Mouse (Mus musculus) testis, adult 2 months (tissue): ENCODE results near the gene Rps6kc1.

Experiments used
- CTCF ChIP-seq: fragments of 200-500 bp; IDR thresholded peaks from 2 replicates; pipeline ENCODE4 v1.5.1; 2012; ENCODE audit warnings: low read depth, mild to moderate bottlenecking, inconsistent platforms, low read length, moderate library complexity; ENCODE audit not compliant: control insufficient read depth, insufficient read depth, insufficient replicate concordance
- POLR2A ChIP-seq: fragments of 200-500 bp; IDR thresholded peaks from 2 replicates; pipeline ENCODE4 v1.6.1; 2012; ENCODE audit warnings: low read depth, mild to moderate bottlenecking, inconsistent platforms, low read length, moderate library complexity; ENCODE audit not compliant: control insufficient read depth

GRCm38 (mm10) chr1:190947986-190948385 lies 36.4 kb upstream of the Rps6kc1 start:
- TF ChIP-seq POLR2A (no peak), CTCF (no peak)
